Mouse (Mus musculus): ENCODE data around the gene 4632433K11Rik. TPM values are rescaled to one million over a fixed set of nuclear protein-coding genes. Genes with fewer than 3 reads are reported as not detected.

Gene 4632433K11Rik
- polyA plus RNA-seq, 1 experiment from 2014 or later, result not detected

GRCm38 (mm10) chr7:5057804-5058203 is 23.9 kb downstream of the 4632433K11Rik start:
- Histone ChIP-seq H3K36me3 (ENCODE audit: control insufficient read depth, insufficient read depth, low read length) (no peaks in the 10 kb centered on the region), H3K27ac (ENCODE audit: low read depth, low read length) (no peak overlapping the region), H3K4me3 (ENCODE audit: low read depth, low read length) (no peak overlapping the region), H3K9me3 (ENCODE audit: control insufficient read depth, low read length) (no peaks in the 10 kb centered on the region), H3K4me1 (ENCODE audit: control insufficient read depth, insufficient read depth, low read length) (peaks cover 20% of the 10 kb centered on the region), H3K9ac (ENCODE audit: low read length) (no peak overlapping the region), H3K27me3 (ENCODE audit: control insufficient read depth, insufficient read depth, low read length) (peaks cover 52% of the 10 kb centered on the region), H3K4me2 (ENCODE audit: low read depth) (no peak overlapping the region)
- DNase-seq (ENCODE audit: low spot score) (no peak), ATAC-seq (ENCODE audit: insufficient read depth, low FRiP score, low TSS enrichment) (no peak)
- WGBS, result 25% methylated on average over 11 of the region's 11 CpGs

- Histone ChIP-seq H3K36me3 (ENCODE audit: control insufficient read depth, insufficient read depth, low read length) (no peaks in the 10 kb centered on the region), H3K4me3 (ENCODE audit: low read depth, low read length) (no peak overlapping the region), H3K9ac (ENCODE audit: low read length) (no peak overlapping the region), H3K27ac (ENCODE audit: low read depth, low read length) (no peak overlapping the region), H3K4me2 (ENCODE audit: low read depth) (no peak overlapping the region), H3K4me1 (ENCODE audit: control insufficient read depth, insufficient read depth, low read length) (peaks cover 17% of the 10 kb centered on the region; the same call in 1 of the 2 replicates), H3K27me3 (ENCODE audit: control insufficient read depth, insufficient read depth, low read length) (peaks cover 44% of the 10 kb centered on the region), H3K9me3 (ENCODE audit: control insufficient read depth, low read length) (no peaks in the 10 kb centered on the region)
- ATAC-seq (ENCODE audit: insufficient read depth, low FRiP score, low TSS enrichment) (no peak), DNase-seq (ENCODE audit: low spot score) (no peak)
- 81% methylated on average over 1 of the region's 1 CpGs for WGBS
Observed at GRCm38 (mm10) chr7:5058631-5059030, 24.7 kb downstream of the 4632433K11Rik start.

DNA sequence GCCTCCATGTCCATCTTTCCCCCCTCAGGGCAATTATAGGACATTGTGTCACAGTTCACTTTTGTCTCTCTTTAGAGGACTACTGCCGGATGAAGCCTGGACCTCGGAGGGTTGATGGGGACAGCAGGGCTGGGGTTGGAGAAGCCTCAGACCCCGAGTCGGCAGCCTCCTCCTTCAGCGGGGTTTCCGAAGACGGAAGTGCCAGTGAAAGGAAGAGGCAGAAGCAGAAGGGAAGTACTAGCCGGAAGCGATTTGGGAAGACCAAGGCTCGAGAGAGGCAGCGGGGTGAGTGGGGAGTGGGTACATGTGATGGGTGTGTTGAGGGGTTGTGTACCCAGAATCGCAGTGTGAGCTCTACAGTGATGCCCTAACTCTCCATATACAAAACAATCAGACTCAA is 25.5 kb downstream of the 4632433K11Rik start:
- Histone ChIP-seq H3K4me2 (ENCODE audit: low read depth) (no peak overlapping the region), H3K36me3 (ENCODE audit: control insufficient read depth, insufficient read depth, low read length) (no peaks in the 10 kb centered on the region), H3K27ac (ENCODE audit: low read depth, low read length) (no peak overlapping the region), H3K9ac (ENCODE audit: low read length) (no peak overlapping the region; the same call in 1 of the 2 replicates), H3K9me3 (ENCODE audit: control insufficient read depth, low read length) (no peaks in the 10 kb centered on the region), H3K4me1 (ENCODE audit: control insufficient read depth, insufficient read depth, low read length) (peaks cover 19% of the 10 kb centered on the region; the same call in 1 of the 2 replicates), H3K27me3 (ENCODE audit: control insufficient read depth, insufficient read depth, low read length) (peaks cover 36% of the 10 kb centered on the region), H3K4me3 (ENCODE audit: low read depth, low read length) (no peak overlapping the region)
- DNase-seq (ENCODE audit: low spot score) (no peak), ATAC-seq (ENCODE audit: insufficient read depth, low FRiP score, low TSS enrichment) (no peak)
- WGBS, result 95% methylated on average over 12 of the region's 12 CpGs

- H3K27ac ChIP-seq (ENCODE audit: low read depth, low read length), result peak overlapping the region; percentile 95
- peaks cover 19% of the 10 kb centered on the region; the same call in 1 of the 2 replicates for H3K4me1 ChIP-seq (ENCODE audit: control insufficient read depth, insufficient read depth, low read length)
- peak overlapping the region; percentile 79 for H3K9ac ChIP-seq (ENCODE audit: low read length)
- peak overlapping the region; percentile 70 for H3K4me3 ChIP-seq (ENCODE audit: low read depth, low read length)
- WGBS, result 5% methylated on average over 25 of the region's 27 CpGs
- peak; percentile 5; the same call in 1 of the 2 replicates for ATAC-seq (ENCODE audit: insufficient read depth, low FRiP score, low TSS enrichment)
- no peaks in the 10 kb centered on the region for H3K36me3 ChIP-seq (ENCODE audit: control insufficient read depth, insufficient read depth, low read length)
- H3K9me3 ChIP-seq (ENCODE audit: control insufficient read depth, low read length), result no peaks in the 10 kb centered on the region
- peak; percentile 84 for DNase-seq (ENCODE audit: low spot score)
- H3K27me3 ChIP-seq (ENCODE audit: control insufficient read depth, insufficient read depth, low read length), result peaks cover 27% of the 10 kb centered on the region
- peak overlapping the region; percentile 89 for H3K4me2 ChIP-seq (ENCODE audit: low read depth)
Observed at GRCm38 (mm10) chr7:5060239-5060731, 26.4 kb downstream of the 4632433K11Rik start.

GRCm38 (mm10) chr7:5060944-5061773 is 27.2 kb downstream of the 4632433K11Rik start:
- ATAC-seq (ENCODE audit: insufficient read depth, low FRiP score, low TSS enrichment) (peak; percentile 84), DNase-seq (ENCODE audit: low spot score) (peak; percentile 99)
- WGBS, result under 1% methylated on average over 60 of the region's 60 CpGs
- H3K4me2 ChIP-seq (ENCODE audit: low read depth), result peak overlapping the region; percentile 89
- no peaks in the 10 kb centered on the region for H3K36me3 ChIP-seq (ENCODE audit: control insufficient read depth, insufficient read depth, low read length)
- H3K9ac ChIP-seq (ENCODE audit: low read length), result peak overlapping the region; percentile 79
- H3K27me3 ChIP-seq (ENCODE audit: control insufficient read depth, insufficient read depth, low read length), result peaks cover 19% of the 10 kb centered on the region
- peaks cover 19% of the 10 kb centered on the region; the same call in 1 of the 2 replicates for H3K4me1 ChIP-seq (ENCODE audit: control insufficient read depth, insufficient read depth, low read length)
- no peaks in the 10 kb centered on the region for H3K9me3 ChIP-seq (ENCODE audit: control insufficient read depth, low read length)
- H3K4me3 ChIP-seq (ENCODE audit: low read depth, low read length), result peak overlapping the region; percentile 70
- H3K27ac ChIP-seq (ENCODE audit: low read depth, low read length), result peak overlapping the region; percentile 95

GRCm38 (mm10) chr7:5061774-5062359 is 27.9 kb downstream of the 4632433K11Rik start, which contains the start of gene U2af2:
Gene U2af2, plus strand, starts transcription at chr7:5062143.
- peak; percentile 86 for ATAC-seq (ENCODE audit: insufficient read depth, low FRiP score, low TSS enrichment)
- H3K4me1 ChIP-seq (ENCODE audit: control insufficient read depth, insufficient read depth, low read length), result peaks cover 16% of the 10 kb centered on the region; the same call in 1 of the 2 replicates
- no peaks in the 10 kb centered on the region for H3K9me3 ChIP-seq (ENCODE audit: control insufficient read depth, low read length)
- peak within 1 kb of the TSS; percentile 95 for H3K27ac ChIP-seq (ENCODE audit: low read depth, low read length)
- peak within 1 kb of the TSS; percentile 70 for H3K4me3 ChIP-seq (ENCODE audit: low read depth, low read length)
- H3K4me2 ChIP-seq (ENCODE audit: low read depth), result peak within 1 kb of the TSS; percentile 89
- no peaks in the 10 kb centered on the region; the same call in 1 of the 2 replicates for H3K36me3 ChIP-seq (ENCODE audit: control insufficient read depth, insufficient read depth, low read length)
- WGBS, result 0% methylated on average over 52 of the region's 65 CpGs
- peak; percentile 94 for DNase-seq (ENCODE audit: low spot score)
- H3K27me3 ChIP-seq (ENCODE audit: control insufficient read depth, insufficient read depth, low read length), result peaks cover 12% of the 10 kb centered on the region
- peak within 1 kb of the TSS; percentile 79 for H3K9ac ChIP-seq (ENCODE audit: low read length)

DNA sequence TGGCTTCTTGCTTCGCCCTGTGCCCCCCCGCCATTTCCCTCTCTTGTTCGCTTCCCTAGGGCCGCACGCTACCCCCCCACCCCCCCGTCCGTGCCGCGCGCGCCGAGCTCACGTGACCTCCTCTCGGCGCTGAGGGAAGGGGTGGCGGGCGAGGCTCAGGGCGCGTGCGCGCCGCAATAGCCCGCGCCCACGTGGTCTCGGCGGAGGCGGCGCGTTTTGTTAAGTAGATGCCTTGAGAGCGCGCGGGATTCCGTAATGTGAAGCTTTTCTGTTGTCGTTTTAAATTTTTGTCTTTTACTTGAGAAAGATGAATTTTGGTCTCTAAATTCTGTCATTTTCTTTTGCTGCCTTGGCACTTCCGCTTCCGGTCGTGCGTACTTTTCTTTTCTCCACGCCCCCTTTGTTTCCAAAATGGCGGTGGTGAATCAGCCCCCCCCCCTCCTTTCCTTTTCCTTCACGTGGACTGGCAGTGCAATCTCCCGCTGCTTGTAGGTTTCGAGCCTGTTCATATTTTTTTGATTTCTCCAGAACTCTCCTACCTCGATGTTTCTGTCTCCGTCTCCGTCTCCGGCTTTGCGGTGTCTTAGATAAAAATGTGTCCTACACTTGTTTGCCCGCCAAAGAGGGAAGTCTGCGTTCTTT is 28.6 kb downstream of the 4632433K11Rik start:
- Histone ChIP-seq H3K9me3 (ENCODE audit: control insufficient read depth, low read length) (no peaks in the 10 kb centered on the region), H3K4me3 (ENCODE audit: low read depth, low read length) (peak overlapping the region; percentile 70), H3K27me3 (ENCODE audit: control insufficient read depth, insufficient read depth, low read length) (peaks cover 6% of the 10 kb centered on the region), H3K36me3 (ENCODE audit: control insufficient read depth, insufficient read depth, low read length) (no peaks in the 10 kb centered on the region; the same call in 1 of the 2 replicates), H3K27ac (ENCODE audit: low read depth, low read length) (peak overlapping the region; percentile 95), H3K4me2 (ENCODE audit: low read depth) (peak overlapping the region; percentile 89), H3K9ac (ENCODE audit: low read length) (peak overlapping the region; percentile 79), H3K4me1 (ENCODE audit: control insufficient read depth, insufficient read depth, low read length) (peaks cover 14% of the 10 kb centered on the region; the same call in 1 of the 2 replicates)
- ATAC-seq (ENCODE audit: insufficient read depth, low FRiP score, low TSS enrichment), result peak; percentile 54
- WGBS, result under 1% methylated on average over 49 of the region's 51 CpGs
- peak; percentile 85 for DNase-seq (ENCODE audit: low spot score)

GRCm38 (mm10) chr7:5064886-5065285 is 31.0 kb downstream of the 4632433K11Rik start:
- 98% methylated on average over 6 of the region's 6 CpGs for WGBS
- H3K4me2 ChIP-seq (ENCODE audit: low read depth), result no peak overlapping the region
- DNase-seq (ENCODE audit: low spot score), result no peak
- peaks cover 14% of the 10 kb centered on the region; the same call in 1 of the 2 replicates for H3K4me1 ChIP-seq (ENCODE audit: control insufficient read depth, insufficient read depth, low read length)
- no peaks in the 10 kb centered on the region for H3K9me3 ChIP-seq (ENCODE audit: control insufficient read depth, low read length)
- H3K27me3 ChIP-seq (ENCODE audit: control insufficient read depth, insufficient read depth, low read length), result no peaks in the 10 kb centered on the region
- no peak overlapping the region for H3K27ac ChIP-seq (ENCODE audit: low read depth, low read length)
- no peak overlapping the region for H3K4me3 ChIP-seq (ENCODE audit: low read depth, low read length)
- no peak for ATAC-seq (ENCODE audit: insufficient read depth, low FRiP score, low TSS enrichment)
- H3K9ac ChIP-seq (ENCODE audit: low read length), result no peak overlapping the region
- H3K36me3 ChIP-seq (ENCODE audit: control insufficient read depth, insufficient read depth, low read length), result peaks cover 11% of the 10 kb centered on the region

Measured in neural tube, embryonic 11.5 days (tissue).